Mouse (Mus musculus): ENCODE data around the gene Phc2. TPM values are rescaled to one million over a fixed set of nuclear protein-coding genes. Genes with fewer than 3 reads are reported as not detected.

Phc2 gene
- polyA plus RNA-seq, 1 experiment = 61.4 TPM

DNA sequence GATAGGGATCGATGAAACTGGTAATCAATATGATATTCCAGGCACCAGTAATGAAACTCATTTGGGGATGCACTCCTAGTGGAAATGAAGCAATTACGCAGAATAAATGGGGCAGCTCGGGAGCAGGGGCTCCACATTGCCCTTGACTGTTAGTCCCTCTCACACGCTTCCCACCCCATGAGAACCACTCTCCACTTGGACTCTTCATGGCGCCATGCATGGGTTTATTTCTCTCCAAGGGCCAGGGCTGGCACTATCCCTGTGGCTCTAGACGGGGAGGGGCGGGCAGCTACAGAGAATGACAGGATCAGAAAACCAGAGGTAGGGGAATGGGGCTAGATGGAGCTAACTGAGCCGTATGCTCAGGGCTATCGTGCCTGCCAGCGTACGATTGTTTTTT, 29.6 kb downstream of the Phc2 start:
- H3K4me1 ChIP-seq (ENCODE audit: control insufficient read depth, insufficient read depth, low read length) = peaks cover 7% of the 10 kb centered on the region
- no peak overlapping the region for H3K4me3 ChIP-seq (ENCODE audit: insufficient read depth, low read length)
- no peak overlapping the region for H3K27ac ChIP-seq (ENCODE audit: insufficient read depth, low read depth, low read length)
- no peak for TF ChIP-seq POLR2A (IDR thresholded peaks at IDR 0.05; ENCODE audit: borderline replicate concordance, low read depth, low read length)
- TF ChIP-seq CTCF (IDR thresholded peaks at IDR 0.05; ENCODE audit: low read depth, low read length) = no peak

DNA sequence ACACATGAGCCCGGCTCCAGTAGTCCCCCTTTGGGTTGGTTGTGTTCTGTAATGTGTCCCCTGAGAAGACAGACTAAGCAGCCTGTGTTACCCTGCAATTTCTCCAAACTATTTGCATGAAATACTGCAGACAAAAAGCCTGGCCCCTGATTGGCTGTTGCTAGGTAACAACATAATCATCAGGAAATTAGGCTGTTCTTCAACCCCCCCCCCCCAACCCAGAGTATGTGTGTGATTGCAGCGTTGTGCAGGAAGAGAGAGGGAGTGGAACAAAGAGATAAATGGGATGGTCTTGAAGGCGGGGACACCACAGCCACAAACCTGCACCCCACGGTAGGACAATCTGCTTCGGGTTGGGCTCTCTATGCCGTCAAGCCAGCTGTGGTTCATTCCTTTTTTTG, 34.0 kb downstream of the Phc2 start:
- H3K4me3 ChIP-seq (ENCODE audit: insufficient read depth, low read length) = no peak overlapping the region
- H3K27ac ChIP-seq (ENCODE audit: insufficient read depth, low read depth, low read length) = no peak overlapping the region
- H3K4me1 ChIP-seq (ENCODE audit: control insufficient read depth, insufficient read depth, low read length) = peaks cover 15% of the 10 kb centered on the region
- TF ChIP-seq CTCF (IDR thresholded peaks at IDR 0.05; ENCODE audit: low read depth, low read length) = no peak
- TF ChIP-seq POLR2A (IDR thresholded peaks at IDR 0.05; ENCODE audit: borderline replicate concordance, low read depth, low read length) = no peak

DNA sequence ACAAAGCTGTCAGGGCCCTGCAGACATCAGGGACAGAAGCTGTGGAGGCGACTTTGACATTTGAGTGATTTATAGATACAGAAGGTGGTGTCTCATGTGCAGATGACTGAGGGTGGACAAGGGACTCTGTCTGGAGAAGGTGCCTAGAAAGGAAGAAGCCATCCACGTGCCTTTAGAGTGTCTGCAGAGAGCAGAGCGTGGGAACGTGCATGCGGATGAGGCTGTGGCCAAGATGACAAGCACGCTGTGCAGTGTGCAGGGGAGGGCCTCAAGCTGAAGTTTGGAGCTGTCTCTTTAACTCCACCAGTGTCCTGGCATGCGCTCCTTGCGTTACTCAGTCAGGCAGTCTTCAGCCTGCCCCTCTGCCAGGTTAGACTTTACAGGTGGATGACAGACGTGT, 34.5 kb downstream of the Phc2 start:
- H3K27ac ChIP-seq (ENCODE audit: insufficient read depth, low read depth, low read length) = no peak overlapping the region
- peaks cover 16% of the 10 kb centered on the region for H3K4me1 ChIP-seq (ENCODE audit: control insufficient read depth, insufficient read depth, low read length)
- H3K4me3 ChIP-seq (ENCODE audit: insufficient read depth, low read length) = no peak overlapping the region
- TF ChIP-seq POLR2A (IDR thresholded peaks at IDR 0.05; ENCODE audit: borderline replicate concordance, low read depth, low read length) = no peak
- TF ChIP-seq CTCF (IDR thresholded peaks at IDR 0.05; ENCODE audit: low read depth, low read length) = no peak

DNA sequence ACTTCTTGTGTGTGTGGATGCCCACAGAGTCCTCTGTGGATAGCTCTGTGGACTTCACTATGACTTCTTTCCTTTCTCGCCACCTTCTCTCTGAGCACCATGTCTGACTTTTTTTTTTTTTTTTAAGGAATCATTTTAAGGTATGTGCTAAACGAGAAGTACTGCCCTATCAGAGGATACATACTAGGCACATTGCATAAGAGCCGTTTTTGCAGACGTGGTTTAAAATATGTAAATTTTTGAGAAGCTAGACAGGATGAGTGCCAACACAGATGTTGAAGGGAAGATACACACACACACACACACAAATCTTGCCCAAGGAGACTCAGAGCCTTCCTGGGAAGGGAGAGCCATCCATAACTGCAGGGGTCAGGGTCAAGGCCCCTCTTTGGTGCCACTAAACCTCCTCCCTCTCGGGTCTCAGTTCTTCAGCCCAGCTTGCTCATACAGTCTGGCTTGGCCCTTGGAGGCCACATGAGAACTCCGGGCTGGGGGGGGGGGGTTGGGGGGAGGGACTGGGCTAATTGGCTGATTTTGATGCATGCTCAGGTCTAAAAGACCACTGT, 35.3 kb downstream of the Phc2 start:
- TF ChIP-seq CTCF (IDR thresholded peaks at IDR 0.05; ENCODE audit: low read depth, low read length) (no peak), POLR2A (IDR thresholded peaks at IDR 0.05; ENCODE audit: borderline replicate concordance, low read depth, low read length) (no peak)
- H3K4me1 ChIP-seq (ENCODE audit: control insufficient read depth, insufficient read depth, low read length) = peaks cover 23% of the 10 kb centered on the region
- no peak overlapping the region for H3K4me3 ChIP-seq (ENCODE audit: insufficient read depth, low read length)
- H3K27ac ChIP-seq (ENCODE audit: insufficient read depth, low read depth, low read length) = no peak overlapping the region

DNA sequence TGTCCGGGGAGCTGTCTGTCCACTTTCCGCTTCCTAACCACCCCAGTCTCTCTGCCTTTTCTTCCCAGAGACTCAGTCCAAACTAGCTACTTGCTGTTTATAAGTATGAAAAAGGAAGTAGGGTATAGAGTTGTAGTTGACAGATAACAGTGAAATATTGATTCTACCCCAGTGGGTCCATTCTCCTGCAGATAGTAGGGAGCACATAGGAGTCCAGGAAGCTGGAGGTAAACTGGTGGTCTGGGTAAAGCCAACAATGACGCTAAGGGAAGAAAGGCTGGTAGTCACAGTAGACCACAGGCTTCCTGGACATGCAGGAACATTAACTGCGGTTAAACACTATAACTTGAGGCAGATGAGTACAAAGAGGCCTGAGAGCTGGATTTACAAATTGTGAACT, 36.7 kb downstream of the Phc2 start:
- TF ChIP-seq POLR2A (IDR thresholded peaks at IDR 0.05; ENCODE audit: borderline replicate concordance, low read depth, low read length) (no peak), CTCF (IDR thresholded peaks at IDR 0.05; ENCODE audit: low read depth, low read length) (no peak)
- no peak overlapping the region for H3K4me3 ChIP-seq (ENCODE audit: insufficient read depth, low read length)
- H3K4me1 ChIP-seq (ENCODE audit: control insufficient read depth, insufficient read depth, low read length) = peaks cover 25% of the 10 kb centered on the region
- H3K27ac ChIP-seq (ENCODE audit: insufficient read depth, low read depth, low read length) = no peak overlapping the region

DNA sequence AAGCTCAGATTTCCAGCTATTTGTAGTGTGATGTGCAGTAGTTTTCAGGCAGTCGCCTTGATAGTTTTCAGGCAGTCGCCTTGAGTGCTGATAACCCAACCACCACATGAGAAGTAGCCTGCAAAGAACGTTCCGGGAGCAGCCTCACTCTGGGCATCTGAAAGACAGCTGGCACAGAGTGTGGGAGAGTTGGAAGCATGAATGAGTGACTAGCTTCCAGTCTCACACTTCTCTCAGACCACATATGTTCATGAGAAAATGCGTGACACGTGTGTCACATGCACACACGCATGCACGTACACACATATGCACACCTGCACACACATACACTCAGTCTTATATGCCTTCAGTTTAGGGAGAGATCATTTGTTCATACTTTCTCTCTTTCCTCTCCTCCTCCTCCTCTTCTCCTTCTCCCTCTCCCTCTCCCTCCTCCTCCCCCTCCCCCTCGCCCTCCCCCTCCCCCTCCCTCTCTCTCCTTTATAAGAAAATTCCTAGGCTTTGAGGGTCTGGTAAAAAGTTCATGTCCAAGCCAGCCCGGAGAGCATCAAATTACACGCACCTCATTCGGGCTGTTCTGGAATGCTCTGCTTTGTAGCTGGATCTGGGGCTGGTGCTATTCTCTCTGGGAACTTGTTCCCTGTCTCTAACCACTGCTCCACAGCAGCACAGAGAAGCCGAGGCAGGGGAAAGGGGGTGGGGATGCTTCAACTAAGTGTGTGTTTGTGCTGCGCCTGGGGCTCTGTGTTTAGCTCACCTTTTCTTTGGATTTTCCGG, 37.8 kb downstream of the Phc2 start:
- no peak overlapping the region for H3K27ac ChIP-seq (ENCODE audit: insufficient read depth, low read depth, low read length)
- peaks cover 25% of the 10 kb centered on the region for H3K4me1 ChIP-seq (ENCODE audit: control insufficient read depth, insufficient read depth, low read length)
- TF ChIP-seq CTCF (IDR thresholded peaks at IDR 0.05; ENCODE audit: low read depth, low read length) (no peak), POLR2A (IDR thresholded peaks at IDR 0.05; ENCODE audit: borderline replicate concordance, low read depth, low read length) (no peak)
- H3K4me3 ChIP-seq (ENCODE audit: insufficient read depth, low read length) = no peak overlapping the region

DNA sequence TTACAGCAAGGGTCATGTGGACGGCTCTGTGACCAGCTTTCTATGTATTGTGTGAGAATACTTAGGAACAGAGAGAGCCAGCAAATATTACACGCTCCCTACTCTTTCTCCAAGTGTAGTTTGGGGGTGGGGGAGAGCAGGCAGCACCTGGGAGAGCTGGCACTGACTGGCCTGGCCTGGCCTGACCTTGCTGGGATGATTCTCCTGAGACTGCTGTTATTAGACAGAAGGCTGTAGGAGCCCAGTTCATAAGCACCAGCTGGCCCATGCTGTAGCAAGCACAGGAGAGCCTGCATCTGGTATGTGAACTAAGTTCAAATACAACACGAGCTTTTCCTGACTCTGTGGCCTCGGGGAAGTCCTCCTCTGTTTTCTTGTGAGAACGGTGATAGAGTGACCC, 38.7 kb downstream of the Phc2 start:
- TF ChIP-seq CTCF (IDR thresholded peaks at IDR 0.05; ENCODE audit: low read depth, low read length) (no peak), POLR2A (IDR thresholded peaks at IDR 0.05; ENCODE audit: borderline replicate concordance, low read depth, low read length) (no peak)
- Histone ChIP-seq H3K4me3 (ENCODE audit: insufficient read depth, low read length) (no peak overlapping the region), H3K4me1 (ENCODE audit: control insufficient read depth, insufficient read depth, low read length) (peaks cover 34% of the 10 kb centered on the region), H3K27ac (ENCODE audit: insufficient read depth, low read depth, low read length) (no peak overlapping the region)

DNA sequence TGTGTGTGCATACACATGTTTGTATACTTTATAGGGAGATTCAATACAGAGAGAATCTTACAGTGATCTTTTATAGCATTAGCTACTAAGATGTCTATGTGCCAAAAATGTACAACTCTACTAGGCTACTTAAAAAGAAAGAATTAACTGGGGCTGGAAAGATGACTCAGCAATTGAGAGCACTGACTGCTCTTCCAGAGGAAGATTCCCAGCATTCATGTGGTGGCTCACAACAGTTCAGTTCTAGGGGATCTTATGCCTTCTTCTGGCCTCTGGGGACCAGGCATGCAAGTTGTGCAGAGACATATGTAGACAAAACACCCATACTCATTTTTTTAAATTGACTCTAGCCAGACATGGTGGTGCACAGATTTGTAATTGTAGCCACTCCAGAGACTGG, 39.8 kb downstream of the Phc2 start:
- TF ChIP-seq CTCF (IDR thresholded peaks at IDR 0.05; ENCODE audit: low read depth, low read length) (no peak), POLR2A (IDR thresholded peaks at IDR 0.05; ENCODE audit: borderline replicate concordance, low read depth, low read length) (no peak)
- no peak overlapping the region for H3K27ac ChIP-seq (ENCODE audit: insufficient read depth, low read depth, low read length)
- no peak overlapping the region for H3K4me3 ChIP-seq (ENCODE audit: insufficient read depth, low read length)
- peaks cover 40% of the 10 kb centered on the region for H3K4me1 ChIP-seq (ENCODE audit: control insufficient read depth, insufficient read depth, low read length)

DNA sequence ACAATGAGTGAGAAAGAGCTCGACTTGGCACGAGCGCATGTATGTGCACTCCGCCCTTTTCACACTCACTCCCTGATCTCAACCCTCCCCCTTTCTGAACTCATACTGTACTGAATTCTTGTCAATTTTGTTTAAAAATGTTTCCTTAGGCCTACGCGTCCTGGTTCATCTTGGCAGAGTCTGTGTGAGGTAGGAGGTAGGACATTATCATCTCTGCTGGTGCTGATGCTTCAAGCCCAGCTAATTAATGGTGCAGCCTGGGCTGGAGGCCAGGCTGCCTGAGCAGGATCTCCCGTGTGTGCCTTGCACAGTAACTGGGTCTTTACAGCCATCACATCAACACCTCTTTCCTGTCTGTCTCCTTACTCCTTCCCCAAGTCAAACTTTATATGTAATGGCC, 40.6 kb downstream of the Phc2 start:
- Histone ChIP-seq H3K27ac (ENCODE audit: insufficient read depth, low read depth, low read length) (no peak overlapping the region), H3K4me3 (ENCODE audit: insufficient read depth, low read length) (no peak overlapping the region), H3K4me1 (ENCODE audit: control insufficient read depth, insufficient read depth, low read length) (peaks cover 34% of the 10 kb centered on the region)
- no peak for TF ChIP-seq CTCF (IDR thresholded peaks at IDR 0.05; ENCODE audit: low read depth, low read length)
- TF ChIP-seq POLR2A (IDR thresholded peaks at IDR 0.05; ENCODE audit: borderline replicate concordance, low read depth, low read length) = no peak

DNA sequence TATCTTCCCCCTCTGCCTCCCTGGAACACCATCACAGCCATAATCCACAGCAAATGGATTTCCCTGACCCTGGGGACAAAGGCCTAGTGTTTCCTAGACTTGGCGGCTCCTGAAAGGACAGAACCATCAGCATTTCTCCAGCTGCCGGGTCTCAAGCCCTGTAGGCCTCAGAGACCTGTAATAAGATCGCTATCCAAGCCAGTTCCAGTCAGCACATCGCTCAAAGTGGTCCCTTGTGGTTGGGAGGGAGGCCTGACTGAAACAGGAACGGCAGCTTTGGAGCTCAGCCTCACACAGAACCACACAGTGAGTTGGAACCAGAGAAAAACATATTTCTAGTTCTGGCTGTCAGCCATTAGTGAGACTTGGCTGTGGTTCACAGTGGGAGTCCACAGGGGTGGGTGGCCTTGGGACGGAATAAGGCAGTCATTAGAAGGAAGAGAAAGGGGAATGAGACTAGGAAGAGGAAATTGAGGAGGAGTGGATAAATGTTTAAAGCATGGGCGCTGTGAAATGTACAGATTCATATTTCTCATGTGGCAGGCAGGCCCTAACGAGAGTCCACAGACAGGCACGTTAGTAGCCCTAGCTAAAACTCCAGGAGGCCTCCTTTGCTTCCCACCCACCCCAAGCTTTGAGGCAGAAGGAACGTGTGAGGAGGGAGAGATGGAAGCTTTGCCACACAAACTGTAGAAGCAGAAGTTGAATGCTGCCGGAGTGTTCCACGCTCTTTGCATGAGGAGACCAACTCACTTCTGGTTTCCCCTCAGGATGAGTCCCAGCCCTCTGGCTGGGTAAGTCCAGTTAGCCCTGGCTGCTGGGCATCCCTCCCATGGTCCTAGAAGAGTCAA, 43.7 kb downstream of the Phc2 start:
- TF ChIP-seq CTCF (IDR thresholded peaks at IDR 0.05; ENCODE audit: low read depth, low read length) (no peak), POLR2A (IDR thresholded peaks at IDR 0.05; ENCODE audit: borderline replicate concordance, low read depth, low read length) (no peak)
- Histone ChIP-seq H3K4me1 (ENCODE audit: control insufficient read depth, insufficient read depth, low read length) (peaks cover 27% of the 10 kb centered on the region), H3K27ac (ENCODE audit: insufficient read depth, low read depth, low read length) (no peak overlapping the region; the same call in 1 of the 2 replicates), H3K4me3 (ENCODE audit: insufficient read depth, low read length) (no peak overlapping the region)
